Mouse (Mus musculus): ENCODE results near the gene Bcl11b.

Gene Bcl11b

DNA sequence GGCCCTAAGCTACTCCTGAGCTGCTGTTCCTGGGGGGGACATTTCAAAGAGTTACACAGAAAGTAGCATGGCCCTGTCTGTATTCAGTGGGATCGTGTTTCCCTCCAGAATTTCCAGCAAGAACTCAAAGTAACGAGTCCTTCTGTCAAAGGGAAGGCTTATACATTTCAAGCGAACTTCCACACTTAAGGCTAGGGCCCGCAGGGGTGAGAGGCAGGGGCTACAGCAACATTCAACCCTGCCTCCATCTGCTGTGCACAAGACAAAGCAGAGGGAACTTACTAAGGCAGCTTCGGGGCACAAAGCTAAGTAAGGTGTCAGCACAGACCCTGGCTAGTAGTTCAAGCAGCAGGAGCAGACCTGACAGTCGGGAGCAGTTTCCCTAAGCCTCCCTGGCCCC, 115.8 kb downstream of the Bcl11b start:
- DNase-seq, result no peak

DNA sequence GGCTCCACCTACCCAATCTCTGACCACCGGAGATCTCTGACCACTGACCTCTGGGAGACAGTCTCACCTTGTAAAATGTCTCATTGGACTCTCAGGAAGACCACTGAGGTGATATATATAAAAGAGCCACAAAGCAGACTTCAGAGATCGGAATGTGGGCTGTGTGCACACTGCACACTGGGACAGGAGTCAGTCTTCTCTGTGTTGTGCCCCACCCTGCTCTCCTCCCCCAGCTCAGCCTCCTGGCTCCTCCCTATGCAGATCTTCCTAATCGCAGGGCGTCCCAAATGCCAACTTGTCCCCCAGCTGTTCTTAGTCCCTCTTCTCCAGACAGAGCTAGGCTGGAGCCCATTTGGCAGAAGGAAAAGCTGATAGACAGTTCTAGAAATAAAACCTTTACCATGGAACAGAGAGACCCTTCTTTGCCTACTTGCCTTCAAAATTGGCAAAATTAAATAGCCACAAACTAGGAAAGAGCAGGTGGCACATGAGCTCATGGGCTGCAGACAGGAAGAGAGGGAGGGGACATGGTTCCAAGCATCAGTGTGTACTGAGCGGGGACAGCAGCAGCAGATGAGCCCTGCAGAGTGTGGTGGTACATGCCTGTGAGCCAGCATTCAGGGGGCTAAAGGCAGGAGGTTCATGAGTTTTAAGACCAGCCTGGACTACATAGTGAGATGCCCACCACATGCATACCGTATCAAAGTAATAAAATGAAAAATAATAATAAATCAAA, 118.9 kb downstream of the Bcl11b start:
- no peak for DNase-seq

DNA sequence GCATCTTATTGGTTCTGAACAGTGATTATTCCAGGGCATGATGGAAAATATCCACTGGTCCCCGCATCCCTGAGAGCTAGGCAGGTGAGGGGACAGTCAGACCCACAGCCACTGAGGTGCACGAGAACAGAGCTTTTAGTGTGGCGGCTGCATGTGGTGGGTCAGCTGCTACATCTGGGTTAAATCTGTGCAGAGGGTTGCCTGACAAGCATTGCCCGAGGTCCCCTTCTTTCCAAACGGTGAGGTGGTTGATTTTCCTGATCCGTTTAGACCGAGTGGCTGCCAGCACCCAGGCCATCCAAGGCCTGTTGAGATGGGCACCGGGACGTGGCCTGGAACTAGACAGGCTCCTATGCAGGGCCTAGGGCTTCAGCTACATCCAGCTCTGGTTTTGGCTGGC, 121.7 kb downstream of the Bcl11b start:
- DNase-seq, result no peak

DNA sequence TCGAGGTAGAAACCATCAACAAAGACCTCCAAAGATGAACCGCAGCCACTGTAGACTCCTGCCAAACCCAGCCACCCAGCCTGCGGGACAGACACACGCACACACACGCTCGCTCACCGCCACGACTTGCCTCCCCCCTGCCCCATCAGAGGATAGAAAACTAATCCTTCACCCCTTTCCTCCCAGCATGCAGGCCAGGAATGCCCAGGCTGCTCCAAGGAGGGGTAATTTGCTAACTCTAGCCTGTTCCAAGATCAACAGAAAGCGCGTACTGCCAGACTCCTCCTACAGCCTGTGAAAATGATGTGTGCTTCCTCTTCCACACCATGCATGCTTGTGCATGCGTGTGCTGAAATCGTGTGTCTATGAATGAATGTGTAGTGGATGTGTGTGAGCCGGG, 122.7 kb downstream of the Bcl11b start:
- no peak for DNase-seq

DNA sequence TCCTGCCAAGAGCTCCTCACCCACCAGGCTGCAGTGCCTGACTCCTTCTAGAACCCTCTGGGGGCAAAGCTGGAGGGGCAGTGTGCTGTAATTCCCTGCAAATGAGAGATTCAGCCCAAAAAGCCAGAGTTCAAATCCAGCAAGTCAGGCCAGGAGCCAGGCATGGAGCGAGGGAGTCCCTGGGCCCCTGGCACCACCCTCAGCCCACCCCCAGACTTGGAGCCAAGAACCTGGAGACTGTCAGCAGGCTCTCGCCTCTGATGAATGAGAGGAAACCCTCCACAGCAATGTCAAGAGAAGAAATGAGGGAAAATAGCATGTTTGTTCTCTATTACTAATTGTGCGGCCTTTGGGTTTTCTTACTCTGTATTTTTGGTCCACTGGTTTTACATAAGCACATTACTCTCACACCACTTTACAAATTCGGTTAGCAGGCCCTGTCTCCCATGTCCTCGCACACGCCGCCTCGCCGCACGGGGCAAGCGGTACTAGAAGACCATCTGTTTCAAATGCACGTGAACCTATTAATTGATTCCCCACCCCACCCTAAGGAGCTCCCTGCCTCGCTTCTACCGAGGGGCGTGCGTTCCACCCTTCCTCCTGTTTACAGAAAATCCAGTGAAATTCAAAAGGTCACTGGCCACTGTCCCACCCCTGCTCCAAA, 124.2 kb downstream of the Bcl11b start:
- DNase-seq, result no peak

DNA sequence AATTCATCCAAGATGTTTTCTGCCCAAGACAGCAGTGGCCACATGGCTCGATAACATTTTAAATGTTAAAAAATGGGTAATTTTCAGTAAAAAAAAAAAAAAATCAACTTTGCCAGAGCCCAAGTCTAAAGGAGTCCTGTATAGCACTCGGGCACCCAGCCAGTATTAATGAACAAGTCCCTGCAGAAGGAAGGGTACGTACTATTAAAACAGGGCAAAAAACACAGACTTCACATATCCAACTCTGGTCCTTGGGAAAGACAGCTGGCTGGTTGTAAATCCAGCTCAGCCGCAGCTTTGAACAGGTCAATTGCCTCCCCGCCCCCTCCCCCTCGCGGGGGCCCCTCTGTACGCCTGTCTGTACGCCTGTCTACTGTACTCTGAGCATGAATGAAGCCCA, 127.2 kb downstream of the Bcl11b start:
- no peak for DNase-seq

DNA sequence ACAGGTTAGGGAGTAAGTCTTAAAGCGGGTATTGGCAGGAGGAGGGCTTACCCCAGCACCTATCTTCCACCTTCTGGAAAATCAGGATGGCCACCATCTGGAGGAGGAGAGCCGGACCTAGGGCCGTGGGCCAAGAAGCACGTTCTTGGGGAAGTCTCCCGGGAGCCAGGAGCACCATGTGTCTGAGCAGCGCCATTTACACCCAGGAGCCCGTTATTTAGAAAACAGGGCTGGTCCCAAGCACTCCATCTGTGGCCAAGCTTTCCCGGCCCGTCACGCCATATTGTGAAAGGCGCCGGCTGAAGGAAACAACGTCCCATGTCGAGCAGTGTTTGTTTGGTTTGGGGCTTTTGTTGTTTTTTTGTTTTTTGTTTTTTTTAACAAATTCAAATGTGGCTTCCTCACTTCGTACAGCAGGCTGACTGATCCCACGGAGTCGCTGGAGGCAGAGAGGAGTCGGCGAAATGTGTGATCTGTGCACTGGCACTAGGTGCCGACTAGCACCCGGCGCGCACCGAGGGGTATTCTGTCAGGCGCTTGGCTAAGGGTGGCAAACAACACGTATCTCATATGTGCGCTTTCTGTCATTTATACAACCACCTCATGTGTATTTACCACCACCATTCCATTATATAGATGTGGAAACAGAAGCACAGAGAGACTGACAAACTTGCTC, 128.8 kb downstream of the Bcl11b start:
- no peak for DNase-seq

DNA sequence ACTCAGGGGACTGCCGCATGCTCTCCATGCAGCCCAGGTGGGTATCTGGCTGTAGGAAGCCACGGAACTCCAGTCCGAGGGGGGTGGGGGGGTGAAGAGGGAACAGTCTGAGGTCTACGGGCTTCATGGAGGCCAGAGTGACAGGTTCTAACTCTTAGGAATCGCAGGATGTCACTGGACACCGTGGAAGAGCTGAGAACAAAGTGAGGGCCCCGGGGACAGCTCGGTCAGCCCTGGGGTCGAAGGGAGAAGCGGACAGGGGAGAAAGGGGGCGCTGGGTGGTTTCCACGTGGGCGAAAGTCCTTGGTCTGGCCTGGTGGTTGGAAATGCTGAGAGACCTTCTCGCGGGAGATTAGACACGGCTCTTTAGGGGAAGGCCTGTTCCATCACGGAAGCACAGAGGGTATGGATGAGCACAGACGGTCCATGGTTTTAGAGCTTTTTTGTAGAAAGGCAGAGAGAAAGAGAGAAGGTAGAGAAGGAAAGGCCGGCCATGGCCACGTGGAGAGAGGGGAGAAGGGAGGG, 133.8 kb downstream of the Bcl11b start:
- DNase-seq, result no peak

DNA sequence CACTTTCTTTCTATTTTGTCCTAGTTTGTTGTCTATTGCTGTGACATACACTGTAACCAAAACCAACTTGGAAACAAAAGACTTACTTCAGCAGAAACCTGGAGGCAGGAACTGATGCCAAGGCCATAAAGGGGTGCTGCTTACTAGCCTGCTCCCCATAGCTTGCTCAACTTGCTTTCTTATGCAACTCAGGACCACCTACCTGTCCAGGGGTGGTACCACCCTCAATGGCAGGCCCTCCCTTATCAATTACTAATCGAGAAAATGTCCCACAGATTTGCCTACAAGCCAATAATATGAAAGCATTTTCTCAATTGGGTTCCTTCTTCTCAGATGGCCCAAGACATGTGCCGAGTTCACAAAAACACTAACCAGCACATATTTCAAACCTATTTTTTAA, 135.1 kb downstream of the Bcl11b start:
- DNase-seq, result no peak

Measured in cerebellum, postnatal 25 days (tissue).